Mouse (Mus musculus) brain, embryonic 14.5 days (tissue): Measurements from ENCODE around the gene Slc13a4.

ENCODE experiments used
- CTCF ChIP-seq: fragments of 200-500 bp; IDR thresholded peaks from 2 replicates; pipeline ENCODE4 v1.5.1; 2012; ENCODE audit warnings: inconsistent platforms, mild to moderate bottlenecking, moderate library complexity, borderline replicate concordance; ENCODE audit not compliant: insufficient read depth, insufficient read length; ENCODE audit errors: extremely low read depth
- POLR2A ChIP-seq: fragments of 200-500 bp; IDR thresholded peaks from 2 replicates; pipeline ENCODE4 v1.6.1; 2012; ENCODE audit warnings: mild to moderate bottlenecking, inconsistent platforms, borderline replicate concordance; ENCODE audit not compliant: poor library complexity, insufficient read depth, insufficient read length, severe bottlenecking; ENCODE audit errors: extremely low read depth

DNA sequence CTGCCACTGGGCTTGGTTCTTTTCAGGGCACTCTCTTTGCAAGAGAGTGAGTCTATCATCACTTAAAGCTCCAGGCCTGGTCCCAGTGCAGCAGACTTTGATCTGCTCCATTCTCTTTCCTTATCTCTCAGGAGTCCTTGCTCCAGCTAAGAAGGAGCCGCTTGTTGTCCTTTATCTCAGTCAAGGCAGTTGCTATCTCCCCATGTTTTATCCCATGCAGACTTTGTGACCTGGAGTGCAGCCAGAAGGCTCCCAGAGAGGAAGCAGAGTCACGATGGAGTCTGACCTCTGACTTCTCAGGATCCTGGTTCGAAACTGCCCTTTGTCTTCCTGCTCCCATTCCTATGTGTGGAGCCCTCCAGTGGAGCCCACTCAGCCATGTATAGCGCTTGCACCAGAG is 13.2 kb upstream of the Slc13a4 start:
- TF ChIP-seq CTCF (no peak), POLR2A (no peak)
